Mouse (Mus musculus) cerebellum, postnatal 4 days (tissue): ENCODE measurements around the gene Slc46a3.

Experiments
- DNase-seq, 2 experiments: peaks; one replicate each; pipeline ENCODE4 v3.0.0; 2022; ENCODE audit warnings: low spot score in 2 of 2, mixed read lengths in 1 of 2

The Slc46a3 gene

DNA sequence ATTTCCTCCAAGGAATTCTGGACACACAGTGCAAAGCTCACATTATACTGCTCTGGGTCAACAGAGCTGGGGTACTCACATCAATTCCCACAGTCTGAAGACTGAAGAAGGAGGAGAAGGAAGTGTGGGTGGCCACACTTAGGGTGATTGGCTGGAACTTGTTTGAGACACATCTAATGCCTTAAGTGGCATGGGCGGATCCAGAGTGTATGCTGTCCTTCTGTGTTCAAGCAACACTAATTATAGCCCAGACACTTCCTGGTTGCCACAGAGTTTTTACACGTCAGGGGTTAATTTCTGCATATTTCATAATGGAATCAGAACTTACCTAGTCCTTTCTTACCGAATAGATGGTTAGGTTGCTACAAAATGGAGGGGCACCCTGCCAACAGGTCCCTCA lies 49.3 kb downstream of the Slc46a3 start:
- no peak for DNase-seq

DNA sequence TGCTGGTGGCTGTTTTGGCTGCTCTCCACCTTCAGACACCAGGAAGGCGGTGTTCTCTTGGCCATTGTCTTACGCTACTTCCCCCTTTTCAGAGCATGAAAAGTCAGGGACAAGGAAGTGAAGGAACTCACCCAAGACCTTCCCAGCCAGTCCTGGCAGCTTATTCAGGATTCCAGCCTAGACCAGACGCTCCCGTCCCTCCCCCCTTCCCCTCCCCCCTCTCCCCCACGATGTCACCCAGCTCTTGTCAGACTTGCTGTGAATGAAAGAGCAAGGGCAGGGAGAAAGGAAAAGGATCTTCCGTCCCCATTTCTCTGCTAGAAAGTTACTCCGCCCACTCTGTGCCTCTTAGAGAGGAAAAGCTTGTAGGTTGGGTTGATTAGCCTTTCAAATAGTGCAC lies 51.3 kb downstream of the Slc46a3 start:
- no peak for DNase-seq

DNA sequence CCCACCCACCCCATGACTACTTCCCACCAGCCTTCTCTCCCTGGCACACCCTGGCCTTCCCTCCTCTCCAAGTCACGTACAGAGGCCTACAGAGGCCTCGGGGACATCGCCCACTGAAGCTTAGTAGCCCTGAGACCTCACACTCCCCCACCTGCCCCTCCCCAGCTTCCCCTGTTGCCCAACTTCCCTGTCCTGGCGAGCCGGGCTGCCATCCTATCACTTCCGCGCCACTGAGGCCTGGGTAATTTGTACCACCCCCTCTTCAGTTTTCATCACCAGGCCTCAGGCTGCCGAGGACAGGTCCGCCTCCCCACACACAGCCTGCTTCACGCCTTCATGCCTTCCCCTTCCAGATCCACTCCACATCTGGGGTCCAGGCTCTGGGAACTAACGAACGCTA lies 55.2 kb downstream of the Slc46a3 start:
- no peak for DNase-seq

DNA sequence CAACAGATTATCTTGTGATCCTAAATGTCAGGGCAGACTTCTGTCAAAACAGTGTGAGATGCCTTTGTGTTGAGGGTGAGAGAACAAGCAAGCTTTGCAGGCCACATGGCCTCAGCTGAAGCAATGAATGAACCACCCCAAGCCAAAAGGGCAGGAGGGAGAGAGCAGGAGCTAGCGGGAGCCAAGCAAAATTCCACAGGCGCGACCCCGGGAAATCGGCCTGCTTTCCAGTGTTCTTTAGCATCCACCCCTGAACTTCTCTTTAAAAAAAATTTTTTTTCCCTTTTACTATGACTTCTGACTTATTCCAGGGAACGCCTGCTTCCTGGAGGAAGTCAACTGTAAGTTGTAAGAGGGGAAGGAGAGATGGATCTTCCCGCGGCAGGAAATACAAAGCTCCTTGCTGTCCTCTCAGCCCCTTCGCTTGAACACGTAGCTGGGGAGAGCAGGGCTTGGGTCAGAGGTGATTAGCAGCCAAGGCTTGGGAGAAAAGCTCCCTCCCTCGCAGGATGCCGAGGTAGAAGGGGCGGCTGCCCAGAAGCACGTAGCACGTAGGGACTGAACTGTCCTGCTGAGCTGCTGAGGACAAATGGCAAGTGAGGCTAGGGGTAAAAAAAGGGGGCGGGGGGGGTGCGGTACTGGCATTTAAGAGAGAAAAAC lies 59.6 kb downstream of the Slc46a3 start:
- no peak for DNase-seq

DNA sequence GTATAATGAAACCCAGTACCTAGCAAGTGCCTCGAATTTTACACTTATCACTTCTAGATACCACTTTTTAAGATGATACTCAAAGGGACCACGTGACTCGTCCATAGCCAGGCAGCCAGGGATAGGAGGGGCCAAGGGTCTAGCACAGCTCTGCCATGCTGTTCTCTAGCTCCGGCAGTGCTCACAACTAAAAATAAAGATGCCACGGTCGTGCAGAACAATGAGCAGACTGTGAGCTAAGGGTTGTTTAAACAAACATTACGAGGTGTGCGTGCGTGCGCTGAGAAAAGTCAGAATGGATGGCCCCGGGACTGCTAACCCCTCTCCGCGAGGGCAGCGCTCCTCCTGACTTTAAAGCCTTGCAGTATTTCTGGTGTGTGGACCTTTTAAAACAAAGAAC lies 61.8 kb downstream of the Slc46a3 start:
- DNase-seq: no peak

DNA sequence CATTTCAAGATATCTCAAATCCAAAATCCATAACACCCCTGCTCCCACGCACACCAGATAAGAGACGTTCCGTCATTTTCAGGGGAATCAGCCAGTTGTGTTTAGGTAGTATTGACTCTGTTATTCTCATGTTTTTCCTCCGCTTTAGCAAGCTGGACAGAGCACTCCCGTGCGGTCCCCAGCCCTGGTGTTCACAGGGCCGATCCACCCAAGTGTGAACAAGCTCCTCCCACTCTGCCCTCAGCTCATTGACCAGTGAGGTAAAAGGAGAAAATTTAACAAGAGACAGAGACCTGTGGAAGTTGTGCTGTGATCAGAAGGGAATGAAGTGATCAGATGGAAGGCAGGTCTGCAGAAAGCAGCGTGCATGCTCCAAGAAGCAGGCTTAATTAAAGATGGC lies 65.8 kb downstream of the Slc46a3 start:
- no peak for DNase-seq
